Mouse (Mus musculus): ENCODE measurements around the gene Cd46. TPM values are rescaled to one million over a fixed set of nuclear protein-coding genes. Genes with fewer than 3 reads are reported as not detected.

Cd46 gene
- total RNA-seq, 1 experiment: 0.40 TPM

DNA sequence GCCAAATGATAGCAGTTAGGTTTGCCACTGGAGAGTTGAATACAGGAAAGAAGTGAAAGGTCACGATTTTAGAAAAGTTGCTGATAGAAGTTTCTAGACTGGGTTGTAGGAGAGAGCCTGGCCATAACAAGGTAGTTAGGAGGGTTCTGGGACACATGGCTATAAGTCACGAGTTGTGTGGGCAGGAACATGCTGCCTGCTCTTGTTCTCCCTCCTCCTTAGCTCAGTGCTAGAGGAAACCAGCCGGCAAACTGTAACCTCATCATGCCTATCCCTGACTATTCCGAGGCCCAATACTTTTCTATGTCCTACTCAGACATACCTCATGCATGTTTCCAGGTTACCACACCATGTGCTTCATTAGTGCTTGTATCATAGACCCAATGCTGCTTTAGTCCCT lies 88.7 kb downstream of the Cd46 start:
- Histone ChIP-seq H3K36me3 (ENCODE audit: control insufficient read depth, insufficient read depth, low read length, poor library complexity, severe bottlenecking) (no peaks in the 10 kb centered on the region), H3K4me3 (ENCODE audit: insufficient read depth in 1 of 2, low read depth in 1 of 2, low read length in 2 of 2, poor library complexity in 1 of 2, severe bottlenecking in 1 of 2) (no peak overlapping the region), H3K4me1 (ENCODE audit: control insufficient read depth in 2 of 2, insufficient read depth in 2 of 2, low read length in 2 of 2, poor library complexity in 1 of 2) (peaks cover 2 to 6% of the 10 kb centered on the region in 2 experiments; a peak in 3 of 4 replicates), H3K9me3 (ENCODE audit: control insufficient read depth, insufficient read depth, low read depth, low read length) (no peaks in the 10 kb centered on the region), H3K27ac (ENCODE audit: insufficient read depth, low read depth, low read length, poor library complexity, severe bottlenecking) (no peak overlapping the region), H3K9ac (ENCODE audit: insufficient read depth, low read depth, low read length, poor library complexity, severe bottlenecking) (no peak overlapping the region)
- in situ Hi-C loops (cut with MboI; ENCODE audit: low sequenced_read_pairs in 2 of 2, unreplicated experiment in 2 of 2): no loop called here
- TF ChIP-seq ZC3H11A (IDR thresholded peaks at IDR 0.05; ENCODE audit: borderline replicate concordance, low read depth, low read length) (no peak), HCFC1 (IDR thresholded peaks at IDR 0.05; ENCODE audit: borderline replicate concordance, insufficient read depth, low read length) (no peak), MAFK (IDR thresholded peaks at IDR 0.05; ENCODE audit: insufficient read depth, low read depth, low read length) (no peak), CHD2 (IDR thresholded peaks at IDR 0.05; ENCODE audit: low read depth, low read length) (no peak), ZNF384 (IDR thresholded peaks at IDR 0.05; ENCODE audit: low read depth, low read length) (no peak)
- DNase-seq (ENCODE audit: low read depth, low spot score): no peak

DNA sequence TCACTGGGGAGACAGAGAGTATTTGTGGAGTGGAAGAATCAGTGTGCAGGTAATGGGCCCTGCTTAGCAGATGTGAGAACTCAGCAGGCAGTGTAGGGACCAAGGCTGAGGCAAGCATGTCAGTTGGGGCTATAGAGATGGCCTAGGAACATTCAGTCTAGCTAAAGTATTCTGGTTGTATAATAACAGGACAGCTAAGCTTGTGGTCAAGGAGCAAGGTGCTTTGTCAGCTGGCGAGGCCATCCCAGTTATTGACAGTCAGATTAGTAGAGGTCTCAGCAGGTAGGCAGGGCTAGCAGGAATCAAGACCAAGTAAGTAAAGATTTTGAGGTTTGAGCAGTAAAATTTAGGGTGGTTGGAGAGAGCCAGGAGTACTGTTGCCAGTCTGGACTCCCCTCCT lies 93.7 kb downstream of the Cd46 start:
- Histone ChIP-seq H3K36me3 (ENCODE audit: control insufficient read depth, insufficient read depth, low read length, poor library complexity, severe bottlenecking) (no peaks in the 10 kb centered on the region), H3K4me1 (ENCODE audit: control insufficient read depth in 2 of 2, insufficient read depth in 2 of 2, low read length in 2 of 2, poor library complexity in 1 of 2) (peaks cover 2 to 6% of the 10 kb centered on the region in 2 experiments; a peak in 3 of 4 replicates), H3K9me3 (ENCODE audit: control insufficient read depth, insufficient read depth, low read depth, low read length) (no peaks in the 10 kb centered on the region), H3K4me3 (ENCODE audit: insufficient read depth in 1 of 2, low read depth in 1 of 2, low read length in 2 of 2, poor library complexity in 1 of 2, severe bottlenecking in 1 of 2) (no peak overlapping the region), H3K9ac (ENCODE audit: insufficient read depth, low read depth, low read length, poor library complexity, severe bottlenecking) (no peak overlapping the region), H3K27ac (ENCODE audit: insufficient read depth, low read depth, low read length, poor library complexity, severe bottlenecking) (no peak overlapping the region)
- DNase-seq (ENCODE audit: low read depth, low spot score): no peak
- in situ Hi-C loops (cut with MboI; ENCODE audit: low sequenced_read_pairs in 2 of 2, unreplicated experiment in 2 of 2): no loop called here
- TF ChIP-seq HCFC1 (IDR thresholded peaks at IDR 0.05; ENCODE audit: borderline replicate concordance, insufficient read depth, low read length) (no peak), CHD2 (IDR thresholded peaks at IDR 0.05; ENCODE audit: low read depth, low read length) (no peak), MAFK (IDR thresholded peaks at IDR 0.05; ENCODE audit: insufficient read depth, low read depth, low read length) (no peak), ZNF384 (IDR thresholded peaks at IDR 0.05; ENCODE audit: low read depth, low read length) (no peak), ZC3H11A (IDR thresholded peaks at IDR 0.05; ENCODE audit: borderline replicate concordance, low read depth, low read length) (no peak)

DNA sequence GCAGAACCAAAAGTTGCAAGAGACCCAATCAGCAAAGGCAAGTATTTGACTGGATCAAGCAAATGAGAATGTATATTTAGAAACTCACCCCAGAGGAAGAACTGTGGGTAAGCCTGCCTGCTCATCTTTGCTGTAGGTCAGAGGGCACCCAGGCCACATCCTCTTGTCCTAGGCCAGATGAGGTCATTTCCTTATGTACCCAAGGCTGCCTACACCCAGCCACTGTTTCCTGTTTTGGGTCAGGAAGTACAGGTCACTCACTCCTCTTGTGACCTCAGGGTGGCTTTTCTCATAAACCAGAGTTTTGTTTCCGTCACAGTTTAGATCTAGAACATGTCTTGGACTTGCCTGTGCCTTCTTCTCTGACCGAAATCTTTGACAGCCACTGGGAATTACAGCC lies 96.9 kb downstream of the Cd46 start:
- Histone ChIP-seq H3K9me3 (ENCODE audit: control insufficient read depth, insufficient read depth, low read depth, low read length) (no peaks in the 10 kb centered on the region), H3K9ac (ENCODE audit: insufficient read depth, low read depth, low read length, poor library complexity, severe bottlenecking) (no peak overlapping the region), H3K27ac (ENCODE audit: insufficient read depth, low read depth, low read length, poor library complexity, severe bottlenecking) (no peak overlapping the region), H3K36me3 (ENCODE audit: control insufficient read depth, insufficient read depth, low read length, poor library complexity, severe bottlenecking) (no peaks in the 10 kb centered on the region), H3K4me1 (ENCODE audit: control insufficient read depth in 2 of 2, insufficient read depth in 2 of 2, low read length in 2 of 2, poor library complexity in 1 of 2) (no peaks in the 10 kb centered on the region), H3K4me3 (ENCODE audit: insufficient read depth in 1 of 2, low read depth in 1 of 2, low read length in 2 of 2, poor library complexity in 1 of 2, severe bottlenecking in 1 of 2) (no peak overlapping the region)
- TF ChIP-seq ZC3H11A (IDR thresholded peaks at IDR 0.05; ENCODE audit: borderline replicate concordance, low read depth, low read length): no peak
- no peak for TF ChIP-seq MAFK (IDR thresholded peaks at IDR 0.05; ENCODE audit: insufficient read depth, low read depth, low read length)
- no peak for TF ChIP-seq HCFC1 (IDR thresholded peaks at IDR 0.05; ENCODE audit: borderline replicate concordance, insufficient read depth, low read length)
- TF ChIP-seq ZNF384 (IDR thresholded peaks at IDR 0.05; ENCODE audit: low read depth, low read length): no peak
- no peak for DNase-seq (ENCODE audit: low read depth, low spot score)
- in situ Hi-C loops (cut with MboI; ENCODE audit: low sequenced_read_pairs in 2 of 2, unreplicated experiment in 2 of 2): no loop called here

DNA sequence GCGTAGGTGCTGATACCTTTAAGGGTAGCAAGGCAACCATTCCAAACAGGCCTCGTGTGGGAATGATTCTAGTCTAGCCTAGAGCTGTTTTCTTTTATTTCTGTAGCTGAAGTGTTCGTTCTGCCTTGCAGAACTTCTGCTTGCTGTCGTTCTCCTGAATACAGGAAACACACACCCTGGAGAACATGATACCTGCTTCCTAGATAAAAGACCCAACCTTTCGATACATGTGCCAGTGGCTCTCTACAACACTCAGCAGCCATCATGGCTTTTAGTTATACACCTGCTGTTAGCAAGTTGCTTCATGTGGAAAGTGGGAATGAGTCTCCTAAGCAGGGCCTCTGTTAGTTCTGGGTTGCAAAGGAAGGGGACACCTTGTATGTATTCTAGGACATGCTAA lies 97.8 kb downstream of the Cd46 start:
- in situ Hi-C loops (cut with MboI; ENCODE audit: low sequenced_read_pairs in 2 of 2, unreplicated experiment in 2 of 2): no loop called here
- no peak overlapping the region for H3K27ac ChIP-seq (ENCODE audit: insufficient read depth, low read depth, low read length, poor library complexity, severe bottlenecking)
- DNase-seq (ENCODE audit: low read depth, low spot score): no peak

More for the DNA sequence above, 97.8 kb downstream of the Cd46 start:
- Histone ChIP-seq H3K9ac (ENCODE audit: insufficient read depth, low read depth, low read length, poor library complexity, severe bottlenecking) (no peak overlapping the region), H3K4me1 (ENCODE audit: control insufficient read depth in 2 of 2, insufficient read depth in 2 of 2, low read length in 2 of 2, poor library complexity in 1 of 2) (no peaks in the 10 kb centered on the region), H3K9me3 (ENCODE audit: control insufficient read depth, insufficient read depth, low read depth, low read length) (no peaks in the 10 kb centered on the region), H3K36me3 (ENCODE audit: control insufficient read depth, insufficient read depth, low read length, poor library complexity, severe bottlenecking) (no peaks in the 10 kb centered on the region), H3K4me3 (ENCODE audit: insufficient read depth in 1 of 2, low read depth in 1 of 2, low read length in 2 of 2, poor library complexity in 1 of 2, severe bottlenecking in 1 of 2) (no peak overlapping the region)
- TF ChIP-seq ZC3H11A (IDR thresholded peaks at IDR 0.05; ENCODE audit: borderline replicate concordance, low read depth, low read length) (no peak), MAFK (IDR thresholded peaks at IDR 0.05; ENCODE audit: insufficient read depth, low read depth, low read length) (no peak), ZNF384 (IDR thresholded peaks at IDR 0.05; ENCODE audit: low read depth, low read length) (no peak), HCFC1 (IDR thresholded peaks at IDR 0.05; ENCODE audit: borderline replicate concordance, insufficient read depth, low read length) (no peak), CHD2 (IDR thresholded peaks at IDR 0.05; ENCODE audit: low read depth, low read length) (no peak)

All from ES-E14 (cell line).